Comparison of ENCODE assay signal across 24 mouse cellular contexts in the genomic region with DNA sequence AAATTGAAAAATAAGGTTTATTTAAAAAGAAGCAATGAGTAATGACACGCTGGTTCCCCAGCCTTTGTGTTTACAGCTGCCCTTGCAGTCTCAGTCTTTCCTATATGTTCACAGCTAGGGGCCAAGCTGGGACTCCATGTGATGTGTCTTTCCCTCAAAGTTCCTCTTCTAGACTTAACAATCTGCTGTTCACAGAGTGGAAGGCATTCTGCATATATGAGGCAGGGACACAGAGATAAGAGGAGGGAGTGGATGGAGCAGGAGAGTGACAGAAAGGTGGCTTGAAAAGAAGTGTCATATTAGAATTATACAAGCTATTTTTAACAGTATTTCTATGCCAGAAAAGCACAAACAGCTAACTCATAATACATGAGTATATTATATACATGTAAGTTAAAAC.
DNase-seq lines count a peak whose midpoint lies in the region; ATAC-seq and TF ChIP-seq lines count a peak whose summit lies in the region.
"Had no signal": no experiment of that assay in that cellular context is flagged by ENCODE, and none has a peak within 500 bp of the region (broad histone marks: within the 10 kb centered on the region; RNA-seq: fewer than 3 reads in every experiment).

No protein-coding gene starts in this region.

- 95% methylated on average over 1 of the region's 1 CpGs for WGBS in heart, embryonic 10.5 days
- 96% methylated on average over 1 of the region's 1 CpGs for WGBS in hindbrain, embryonic 14.5 days

- H3K79me2 ChIP-seq in MEL (ENCODE audit: control insufficient read depth, insufficient read depth, low read length, poor library complexity) = no peaks in the 10 kb centered on the region

- no peaks in the 10 kb centered on the region for H3K36me3 ChIP-seq in heart, embryonic 10.5 days
- H3K36me3 ChIP-seq in G1E (replicated peaks) (peaks cover 11% of the 10 kb centered on the region), MEL (ENCODE audit: control insufficient read depth in 1 of 2, insufficient read depth in 2 of 2, low read length in 2 of 2) (peaks cover 0 to 6% of the 10 kb centered on the region in 2 experiments; a peak in 2 of 4 replicates)
- H3K36me3 ChIP-seq in hindbrain, embryonic 14.5 days (replicated peaks; ENCODE audit: control insufficient read depth, insufficient read depth) = no peaks in the 10 kb centered on the region

- TF ChIP-seq RAD21 in MEL (IDR thresholded peaks at IDR 0.05; ENCODE audit: low read depth, low read length) = no peak

- TF ChIP-seq EP300 in MEL (IDR thresholded peaks at IDR 0.05; ENCODE audit: low read depth in 1 of 2, low read length in 2 of 2) = peak; percentile 48 to 65

- peaks cover 4% of the 10 kb centered on the region; the same call in 1 of the 2 replicates for H3K4me1 ChIP-seq in heart, embryonic 10.5 days
- no peaks in the 10 kb centered on the region for H3K4me1 ChIP-seq in G1E (ENCODE audit: insufficient read depth, low read depth, low read length)
- peaks cover 2 to 3% of the 10 kb centered on the region in 2 experiments; a peak in 2 of 4 replicates for H3K4me1 ChIP-seq in MEL (ENCODE audit: control insufficient read depth in 1 of 2, insufficient read depth in 2 of 2, low read length in 2 of 2)
- H3K4me1 ChIP-seq in hindbrain, embryonic 14.5 days (replicated peaks; ENCODE audit: control insufficient read depth, insufficient read depth, low read length) = no peaks in the 10 kb centered on the region

- no peak overlapping the region for H3K27ac ChIP-seq in heart, embryonic 10.5 days
- no peak overlapping the region for H3K27ac ChIP-seq in MEL (ENCODE audit: control insufficient read depth, low read depth, low read length)
- no peak overlapping the region for H3K27ac ChIP-seq in hindbrain, embryonic 14.5 days

- no peaks in the 10 kb centered on the region for H3K27me3 ChIP-seq in heart, embryonic 10.5 days (ENCODE audit: insufficient read depth, poor library complexity, severe bottlenecking)
- H3K27me3 ChIP-seq in G1E (ENCODE audit: insufficient read depth, low read length) = no peaks in the 10 kb centered on the region
- H3K27me3 ChIP-seq in MEL (ENCODE audit: control insufficient read depth in 1 of 2, insufficient read depth in 2 of 2, low read length in 2 of 2) = no peaks in the 10 kb centered on the region
- H3K27me3 ChIP-seq in hindbrain, embryonic 14.5 days (ENCODE audit: control insufficient read depth, insufficient read depth, low read length) = no peaks in the 10 kb centered on the region
- H3K27me3 ChIP-seq: CH12.LX, Patski had no signal

- no peak overlapping the region for H3K9ac ChIP-seq in MEL (ENCODE audit: control insufficient read depth, low read depth, low read length, poor library complexity, severe bottlenecking)
- H3K9ac ChIP-seq in hindbrain, embryonic 14.5 days = no peak overlapping the region

- TF ChIP-seq CTCF in G1E (IDR thresholded peaks at IDR 0.05; ENCODE audit: low read depth, low read length) (no peak), MEL (IDR thresholded peaks at IDR 0.05 in 2 of 3, conservative IDR thresholded peaks at IDR 0.05 in 1 of 3; ENCODE audit: control insufficient read depth in 1 of 3, insufficient read depth in 1 of 3, low read depth in 2 of 3, low read length in 3 of 3, poor library complexity in 1 of 3, severe bottlenecking in 1 of 3) (no peak)

- no peaks in the 10 kb centered on the region for H3K9me3 ChIP-seq in heart, embryonic 10.5 days
- no peaks in the 10 kb centered on the region for H3K9me3 ChIP-seq in G1E (replicated peaks)
- H3K9me3 ChIP-seq in MEL (replicated peaks; ENCODE audit: insufficient read depth, low read length) = no peaks in the 10 kb centered on the region
- H3K9me3 ChIP-seq in hindbrain, embryonic 14.5 days (ENCODE audit: control insufficient read depth, low read length) = no peaks in the 10 kb centered on the region

- H3K4me2 ChIP-seq in hindbrain, embryonic 14.5 days (replicated peaks) = no peak overlapping the region

- peak; percentile 50 for DNase-seq in heart, adult 11 months
- DNase-seq in heart, embryonic 10.5 days (ENCODE audit: low spot score) = no peak
- DNase-seq in G1E (ENCODE audit: low spot score) (no peak), MEL (ENCODE audit: low read depth, low spot score) (peak; percentile 77), MEL-GATA-1-ER (ENCODE audit: extremely low read depth, low read depth) (peak; percentile 65)
- DNase-seq in embryo, embryonic 10.5 days (ENCODE audit: low spot score) = no peak
- no peak for DNase-seq in hindbrain, embryonic 14.5 days (ENCODE audit: low spot score)
- no peak for DNase-seq in gastrocnemius, adult 18-20 months (ENCODE audit: low spot score)
- DNase-seq: adrenal gland, adult 2 months; adrenal gland, adult 8-10 months; adrenal gland, postnatal 10 days; adrenal gland, postnatal 14 days; adrenal gland, postnatal 25 days; adrenal gland, postnatal 36 days; B cell, adult 2 months; cerebellum, adult 11 months; cerebellum, adult 11-12 months; cerebellum, adult 18-20 months; cerebellum, adult 2 months; cerebellum, adult 8-10 months had no signal

- no peak for TF ChIP-seq POLR2A in MEL (IDR thresholded peaks at IDR 0.05; ENCODE audit: control insufficient read depth in 1 of 2, insufficient read depth in 1 of 2, low read depth in 1 of 2, low read length in 2 of 2, poor library complexity in 1 of 2)

- ATAC-seq in G1E (ENCODE audit: extremely low read depth, insufficient number of reproducible peaks, low FRiP score, poor library complexity, severe bottlenecking) = peak; percentile 28; the same call in 1 of the 2 replicates
- no peak for ATAC-seq in hindbrain, embryonic 14.5 days (ENCODE audit: low FRiP score)
- ATAC-seq: activated CD4-positive, CD25-positive, alpha-beta regulatory T cell, adult 4 months; CD4-positive, CD25-positive, alpha-beta regulatory T cell, adult 4 months; Patski had no signal

- H3K4me3 ChIP-seq in heart, embryonic 10.5 days = no peak overlapping the region
- H3K4me3 ChIP-seq in G1E (ENCODE audit: low read depth, low read length) (no peak overlapping the region), MEL (ENCODE audit: control insufficient read depth in 1 of 2, insufficient read depth in 1 of 2, low read depth in 2 of 2, low read length in 2 of 2) (no peak overlapping the region)
- H3K4me3 ChIP-seq in hindbrain, embryonic 14.5 days (replicated peaks; ENCODE audit: low read length) = no peak overlapping the region

TF ChIP-seq in MEL, 35 proteins besides CTCF, POLR2A, EP300 and RAD21:
- peak; percentile 71 for TF ChIP-seq GATA1 (IDR thresholded peaks at IDR 0.05; ENCODE audit: low read depth, low read length)
- no peak for TF ChIP-seq E2F4 (IDR thresholded peaks at IDR 0.05; ENCODE audit: borderline replicate concordance, low read depth, low read length)
- TF ChIP-seq HCFC1 (IDR thresholded peaks at IDR 0.05; ENCODE audit: low read depth, low read length) = no peak
- TF ChIP-seq POLR2AphosphoS2 (IDR thresholded peaks at IDR 0.05; ENCODE audit: low read length) = no peak
- no peak for TF ChIP-seq JUND (IDR thresholded peaks at IDR 0.05; ENCODE audit: low read depth, low read length)
- no peak for TF ChIP-seq ZNF384 (IDR thresholded peaks at IDR 0.05; ENCODE audit: low read depth, low read length)
- TF ChIP-seq RCOR1 (IDR thresholded peaks at IDR 0.05; ENCODE audit: low read depth, low read length) = 0 out of 2 replicates have a peak, but pooled peaks have one; percentile 17
- no peak for TF ChIP-seq ZMIZ1 (IDR thresholded peaks at IDR 0.05; ENCODE audit: low read depth, low read length)
- TF ChIP-seq ZKSCAN1 (IDR thresholded peaks at IDR 0.05; ENCODE audit: low read depth, low read length) = no peak
- no peak for TF ChIP-seq MAX (IDR thresholded peaks at IDR 0.05; ENCODE audit: low read length)
- TF ChIP-seq GABPA (IDR thresholded peaks at IDR 0.05; ENCODE audit: low read depth, low read length) = no peak
- TF ChIP-seq CHD1 (IDR thresholded peaks at IDR 0.05; ENCODE audit: low read depth, low read length) = no peak
- TF ChIP-seq USF1 (IDR thresholded peaks at IDR 0.05; ENCODE audit: low read depth, low read length) = no peak
- no peak for TF ChIP-seq ELF1 (IDR thresholded peaks at IDR 0.05; ENCODE audit: low read depth, low read length)
- no peak for TF ChIP-seq UBTF (IDR thresholded peaks at IDR 0.05; ENCODE audit: borderline replicate concordance, insufficient read depth, low read depth, low read length)
- TF ChIP-seq MAZ (IDR thresholded peaks at IDR 0.05; ENCODE audit: low read depth, low read length) = no peak
- TF ChIP-seq TAL1 (IDR thresholded peaks at IDR 0.05; ENCODE audit: low read length) = peak; percentile 73
- TF ChIP-seq TCF12 (IDR thresholded peaks at IDR 0.05; ENCODE audit: low read depth, low read length) = no peak
- TF ChIP-seq NELFE (IDR thresholded peaks at IDR 0.05; ENCODE audit: low read depth, low read length) = no peak
- TF ChIP-seq BHLHE40 (IDR thresholded peaks at IDR 0.05; ENCODE audit: borderline replicate concordance, low read depth, low read length) = no peak
- TF ChIP-seq USF2 (IDR thresholded peaks at IDR 0.05; ENCODE audit: borderline replicate concordance in 1 of 2, insufficient read depth in 1 of 2, low read depth in 1 of 2, low read length in 2 of 2) = no peak
- no peak for TF ChIP-seq MAFK (IDR thresholded peaks at IDR 0.05; ENCODE audit: borderline replicate concordance, low read depth, low read length)
- TF ChIP-seq MYB (IDR thresholded peaks at IDR 0.05; ENCODE audit: low read depth, low read length) = no peak
- no peak for TF ChIP-seq SIN3A (IDR thresholded peaks at IDR 0.05; ENCODE audit: low read length)
- no peak for TF ChIP-seq ZC3H11A (IDR thresholded peaks at IDR 0.05; ENCODE audit: low read depth, low read length)
TF ChIP-seq in MEL: peak in this region for 3.

Comparison
In these comparisons a context has a peak if more than half of its experiments do, and no peak if none do; other contexts are left out.
1. DNase-seq: peak in heart, adult 11 months (single experiment), MEL (single experiment) and MEL-GATA-1-ER (single experiment); none in heart, embryonic 10.5 days (single experiment), G1E (single experiment), embryo, embryonic 10.5 days (single experiment), hindbrain, embryonic 14.5 days (single experiment) and gastrocnemius, adult 18-20 months (single experiment).